Mouse (Mus musculus) cerebellum, postnatal 10 days (tissue): Measurements from ENCODE around the gene Ube2m.
A peak's percentile ranks its signal among the peaks of the same experiment; 100 is the strongest.

ENCODE experiments used
- DNase-seq, 2 experiments: peaks; one replicate each; pipeline ENCODE4 v3.0.0; 2021; ENCODE audit warnings: mixed read lengths in 2 of 2

The Ube2m gene

DNA sequence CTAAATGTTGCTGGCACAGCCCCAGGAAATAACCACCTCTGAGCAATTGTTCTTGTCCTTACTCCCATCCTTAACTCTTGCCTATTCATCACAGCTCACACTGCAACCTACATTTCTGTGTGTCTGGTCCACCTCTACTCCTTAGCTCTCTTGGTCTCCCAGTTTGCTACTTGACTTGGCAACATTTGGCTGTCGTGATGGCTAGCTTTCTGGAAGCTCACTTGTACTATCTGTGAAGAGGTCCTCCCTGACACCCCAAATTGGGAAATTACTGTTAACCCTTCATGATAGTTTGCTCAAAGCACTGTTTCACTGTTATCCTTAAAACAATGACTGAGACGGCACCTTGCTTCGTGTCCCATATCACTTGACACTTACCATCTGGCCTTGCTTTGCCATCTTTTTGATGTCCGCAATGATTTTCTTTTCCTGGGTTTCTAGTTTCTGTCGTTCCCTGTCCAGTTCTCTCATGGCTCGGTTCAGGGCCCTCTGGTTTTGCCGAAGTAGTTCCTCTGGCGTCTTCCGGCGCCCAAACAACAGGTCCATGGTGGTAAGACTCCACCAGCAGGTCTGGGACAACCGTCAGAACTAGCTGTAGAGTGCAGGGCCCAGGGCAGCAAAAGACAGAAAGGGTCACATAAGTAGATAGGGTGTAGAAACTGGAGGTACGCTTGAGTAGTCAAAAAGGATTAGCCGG lies 4.5 kb downstream of the Ube2m start:
- DNase-seq, result peak in 1 of 2 experiments; percentile 20

DNA sequence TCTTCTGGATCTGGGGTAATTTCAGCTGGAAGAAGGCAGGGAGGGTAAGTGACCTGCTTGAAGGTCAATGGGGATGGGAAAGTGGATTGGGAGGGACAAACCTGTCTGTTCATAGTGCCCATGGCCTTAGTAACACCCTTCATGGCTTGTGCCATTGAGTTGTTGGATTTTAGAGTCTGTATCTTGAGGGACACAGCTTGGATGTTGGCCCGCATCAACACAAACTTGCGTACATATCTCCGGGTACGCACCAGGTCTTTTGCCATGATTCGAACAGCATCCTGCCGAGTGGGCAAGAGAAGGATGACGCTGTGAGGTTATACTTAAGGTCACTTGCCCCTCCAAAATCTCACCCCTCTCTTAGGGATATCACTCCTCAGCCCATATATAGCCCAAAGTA lies 5.5 kb downstream of the Ube2m start:
- DNase-seq, result peak in 1 of 2 experiments; percentile 5

DNA sequence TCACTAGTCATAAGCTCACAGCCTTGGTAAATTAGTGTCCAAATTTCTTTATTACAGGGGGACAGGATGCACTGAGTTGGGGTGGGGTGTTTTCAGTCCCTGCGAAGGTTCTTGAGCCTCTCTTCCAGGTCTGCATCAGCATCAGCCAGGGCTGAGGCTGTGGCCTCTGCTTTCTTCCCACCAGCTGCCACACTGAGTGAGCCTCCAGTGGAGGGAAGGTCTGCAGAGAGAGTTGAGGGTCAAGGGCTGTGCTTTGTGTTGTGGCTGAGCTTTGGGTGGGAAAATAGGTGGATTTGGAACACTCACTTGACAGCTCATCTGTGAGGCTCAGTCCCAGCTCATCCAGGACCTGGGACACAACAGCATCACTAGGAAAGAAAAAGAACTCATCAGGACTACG lies 6.1 kb downstream of the Ube2m start:
- peak in 1 of 2 experiments; percentile 2 for DNase-seq

DNA sequence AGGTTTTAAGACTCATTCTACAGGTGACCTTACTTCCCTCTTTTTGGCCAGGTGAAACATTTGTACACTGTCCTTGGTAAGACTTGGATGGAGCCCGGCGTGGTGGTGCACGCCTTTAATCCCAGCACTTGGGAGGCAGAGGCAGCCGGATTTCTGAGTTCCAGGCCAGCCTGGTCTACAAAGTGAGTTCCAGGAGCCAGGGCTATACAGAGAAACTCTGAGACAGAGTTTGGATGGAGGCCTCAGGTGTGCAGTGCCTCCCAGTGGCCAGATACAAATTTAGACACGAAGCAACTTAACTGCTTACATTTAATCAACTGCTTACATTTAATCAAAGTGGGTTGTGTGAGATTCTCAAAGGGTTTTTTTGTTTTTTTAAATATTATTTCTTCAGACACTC lies 7.0 kb downstream of the Ube2m start:
- DNase-seq, result peak in 1 of 2 experiments; percentile 52

DNA sequence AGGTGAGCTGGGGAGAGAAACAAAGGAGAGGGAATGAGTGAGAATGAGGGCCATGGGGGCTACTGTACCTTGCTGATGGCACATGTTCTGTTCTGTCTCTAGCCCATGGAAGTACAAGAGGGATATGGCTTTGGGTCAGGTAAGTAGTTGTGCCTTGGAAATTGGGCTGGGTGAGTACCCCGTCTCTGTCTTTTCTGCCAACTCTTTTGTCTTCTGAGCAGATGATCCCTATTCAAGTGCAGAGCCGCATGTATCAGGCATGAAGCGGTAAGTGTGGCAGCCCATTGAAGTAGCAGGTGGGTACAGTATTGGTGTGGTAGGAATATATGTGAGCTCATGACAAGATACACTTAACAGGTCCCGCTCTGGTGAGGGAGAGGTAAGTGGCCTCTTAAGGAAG lies 9.1 kb downstream of the Ube2m start:
- DNase-seq, result no peak

DNA sequence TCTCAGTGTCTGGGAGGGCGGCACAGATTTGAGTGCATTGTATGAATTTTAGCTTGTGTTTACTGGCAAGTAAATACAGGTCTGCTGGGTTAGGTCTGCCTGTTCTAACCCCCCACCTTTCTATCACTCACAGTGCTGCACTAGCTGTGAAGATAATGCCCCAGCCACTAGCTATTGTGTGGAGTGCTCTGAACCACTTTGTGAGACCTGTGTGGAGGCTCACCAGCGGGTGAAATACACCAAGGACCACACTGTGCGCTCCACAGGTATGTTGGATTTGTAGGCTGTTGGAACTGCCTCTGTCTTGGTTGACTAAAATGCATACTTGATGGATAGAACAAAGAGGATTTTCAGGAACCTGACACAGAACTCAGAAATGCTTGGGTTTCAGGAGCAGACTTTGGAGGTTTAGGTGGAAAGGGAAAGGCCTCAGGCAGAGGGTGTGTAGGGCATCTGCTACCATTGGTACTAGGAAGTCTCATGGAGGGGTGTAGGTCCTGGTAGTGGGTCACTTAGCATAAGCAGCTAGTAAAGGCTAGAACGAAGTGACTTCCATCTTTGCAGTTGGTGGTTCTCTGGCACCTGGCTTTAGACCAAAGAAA lies 12.5 kb downstream of the Ube2m start:
- DNase-seq, result no peak

DNA sequence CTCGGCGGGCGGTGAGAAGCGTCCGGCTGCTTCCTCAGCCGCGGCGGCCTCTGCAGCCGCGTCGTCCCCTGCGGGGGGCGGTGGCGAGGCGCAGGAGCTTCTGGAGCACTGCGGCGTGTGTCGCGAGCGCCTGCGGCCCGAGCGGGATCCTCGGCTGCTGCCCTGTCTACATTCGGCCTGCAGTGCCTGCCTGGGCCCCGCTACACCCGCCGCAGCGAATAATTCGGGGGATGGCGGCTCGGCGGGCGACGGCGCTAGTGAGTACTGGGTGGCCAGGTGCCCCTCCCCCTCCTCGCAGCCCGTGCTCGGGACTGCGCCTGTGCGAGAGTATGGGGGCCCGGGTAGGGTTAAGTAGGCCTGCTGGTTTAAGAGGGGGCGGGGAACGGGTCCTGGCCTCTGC lies 13.3 kb downstream of the Ube2m start:
- peak; percentile 95 for DNase-seq

DNA sequence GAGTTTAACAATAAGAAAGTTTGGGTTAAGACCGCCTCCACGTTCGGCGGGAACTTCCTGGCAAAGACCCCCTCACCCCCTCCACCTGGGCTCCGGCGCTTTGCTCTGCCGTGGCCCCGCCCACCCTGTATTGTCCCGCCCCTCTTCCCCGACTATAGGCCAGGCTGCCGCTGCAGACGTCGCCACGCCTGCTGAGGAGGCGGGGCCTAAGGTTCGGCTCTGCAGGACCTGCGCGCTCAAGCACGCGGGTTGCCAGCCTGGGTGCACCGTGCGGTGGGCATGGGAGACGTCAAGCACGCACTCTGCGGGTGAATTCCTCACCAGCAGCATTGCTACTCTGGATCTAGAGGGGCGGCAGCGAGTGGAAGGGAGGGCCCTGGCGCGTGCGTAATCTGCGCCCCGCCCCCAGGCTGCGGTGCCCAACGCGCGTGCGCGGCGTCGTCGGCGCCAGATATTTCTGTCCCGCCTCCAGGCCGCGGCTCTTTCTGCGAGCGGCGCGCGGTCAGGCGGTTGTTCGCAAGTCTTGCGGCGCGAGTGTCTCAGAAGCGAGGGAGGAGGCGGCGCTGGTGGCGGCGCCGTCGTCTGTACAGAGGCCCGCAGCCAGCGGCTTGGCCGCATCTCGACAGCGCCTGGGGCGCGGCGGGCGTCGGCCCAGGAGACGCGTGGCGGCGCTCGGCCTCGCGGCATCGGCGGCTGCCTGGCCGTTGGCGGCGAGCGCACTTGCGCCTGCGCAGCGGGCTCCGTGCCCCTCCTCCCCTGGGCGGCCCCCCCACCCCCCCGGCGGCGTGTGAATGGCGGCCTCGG lies 13.9 kb downstream of the Ube2m start:
- DNase-seq, result peak; percentile 97 to 98

DNA sequence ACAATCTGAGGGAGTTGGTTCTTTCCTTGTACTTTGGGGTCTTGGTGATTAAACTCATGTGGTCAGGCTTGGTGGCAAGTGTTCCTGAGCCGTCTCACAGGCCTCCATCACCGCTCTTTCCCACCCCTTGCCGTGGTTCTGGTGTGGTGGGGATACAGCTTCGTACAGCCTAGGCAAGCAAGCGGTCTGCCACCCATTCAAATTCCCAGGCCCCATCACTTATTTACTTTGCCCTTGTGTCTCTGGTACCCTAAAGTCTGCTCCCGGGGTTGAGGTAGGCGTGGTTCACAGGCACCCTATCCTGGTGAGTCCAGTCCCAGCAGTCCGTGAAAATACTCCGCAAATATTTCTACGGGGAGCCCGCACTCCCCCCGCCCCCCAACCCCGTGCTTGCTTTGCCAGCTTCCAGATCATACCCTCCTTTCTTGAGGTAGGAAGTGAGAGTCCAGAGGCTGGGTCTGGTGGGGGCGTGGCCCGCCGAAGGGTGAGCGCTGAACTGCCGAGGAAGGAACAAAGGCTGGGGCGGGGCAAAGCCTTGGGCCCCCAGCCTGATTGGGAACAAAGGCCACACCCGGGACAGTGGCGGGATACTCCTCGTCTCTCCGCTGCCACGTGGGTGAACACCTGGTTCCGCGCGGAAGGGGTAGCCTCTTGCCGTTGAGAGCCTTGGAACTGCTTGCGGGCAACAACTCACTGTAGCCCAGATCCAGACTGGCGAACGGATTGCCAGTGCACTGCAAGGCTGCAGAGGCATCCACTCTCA lies 15.1 kb downstream of the Ube2m start:
- peak; percentile 67 to 80 for DNase-seq

DNA sequence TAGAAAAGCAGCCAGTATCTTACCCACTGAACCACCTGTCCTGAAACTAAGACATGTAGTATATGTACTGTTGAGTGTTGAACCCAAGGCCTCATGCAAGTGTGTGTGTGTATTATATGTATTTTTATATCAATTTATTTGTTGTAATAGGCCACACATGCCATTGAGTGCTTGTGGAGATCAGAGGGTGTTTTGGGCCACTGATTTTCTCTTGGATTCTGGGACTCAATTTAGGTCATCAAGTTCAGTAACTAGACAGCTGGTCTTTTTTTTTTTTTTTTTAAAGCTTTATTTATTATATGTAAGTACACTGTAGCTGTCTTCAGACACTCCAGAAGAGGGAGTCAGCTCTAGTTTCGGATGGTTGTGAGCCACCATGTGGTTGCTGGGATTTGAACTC lies 22.9 kb downstream of the Ube2m start:
- no peak for DNase-seq

DNA sequence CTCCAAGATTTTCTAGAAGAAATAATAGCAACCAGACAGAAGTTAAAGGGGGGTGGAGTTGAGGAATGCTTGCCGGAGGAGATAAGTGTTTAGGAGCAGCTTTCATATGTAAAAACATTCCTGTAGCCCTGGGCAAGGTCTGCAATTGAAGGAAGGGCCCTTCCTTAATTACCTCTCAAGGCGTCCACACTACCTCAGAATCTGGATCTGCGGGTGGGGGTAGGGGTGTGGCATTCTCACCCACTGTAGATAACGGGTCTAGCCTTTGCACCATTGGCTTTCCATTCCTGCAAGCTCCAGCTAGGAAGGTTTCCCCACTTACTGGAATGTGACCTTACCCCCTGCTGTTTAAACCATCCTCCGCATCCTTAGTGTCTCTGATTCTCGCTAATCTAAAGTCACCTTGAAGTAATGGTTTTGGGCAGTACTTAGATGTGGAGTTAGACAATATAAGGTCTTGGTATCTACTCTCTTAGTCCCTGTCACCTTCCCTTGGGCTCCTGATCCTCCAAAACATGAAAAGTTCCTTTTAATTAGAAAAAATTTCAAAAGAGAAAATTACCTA lies 23.7 kb downstream of the Ube2m start:
- no peak for DNase-seq

DNA sequence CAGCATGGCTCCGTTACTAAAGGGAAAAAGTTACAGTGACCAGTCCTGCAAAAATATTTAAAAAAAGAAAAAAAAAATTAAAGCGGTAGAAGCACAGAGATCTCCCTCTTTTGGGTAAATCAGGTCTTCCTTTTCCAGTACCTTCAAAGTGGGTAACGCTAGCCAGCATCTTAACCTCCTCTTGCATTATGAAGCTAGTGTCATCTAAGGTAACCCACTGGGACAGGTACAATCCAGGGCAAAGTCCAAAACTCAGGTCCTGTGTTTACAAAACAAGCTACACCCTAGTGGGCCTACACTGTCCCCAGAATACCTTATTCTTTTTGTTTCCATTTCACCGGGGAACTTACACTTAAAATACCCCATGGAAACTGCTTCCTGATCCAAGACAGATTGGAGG lies 24.4 kb downstream of the Ube2m start:
- no peak for DNase-seq

DNA sequence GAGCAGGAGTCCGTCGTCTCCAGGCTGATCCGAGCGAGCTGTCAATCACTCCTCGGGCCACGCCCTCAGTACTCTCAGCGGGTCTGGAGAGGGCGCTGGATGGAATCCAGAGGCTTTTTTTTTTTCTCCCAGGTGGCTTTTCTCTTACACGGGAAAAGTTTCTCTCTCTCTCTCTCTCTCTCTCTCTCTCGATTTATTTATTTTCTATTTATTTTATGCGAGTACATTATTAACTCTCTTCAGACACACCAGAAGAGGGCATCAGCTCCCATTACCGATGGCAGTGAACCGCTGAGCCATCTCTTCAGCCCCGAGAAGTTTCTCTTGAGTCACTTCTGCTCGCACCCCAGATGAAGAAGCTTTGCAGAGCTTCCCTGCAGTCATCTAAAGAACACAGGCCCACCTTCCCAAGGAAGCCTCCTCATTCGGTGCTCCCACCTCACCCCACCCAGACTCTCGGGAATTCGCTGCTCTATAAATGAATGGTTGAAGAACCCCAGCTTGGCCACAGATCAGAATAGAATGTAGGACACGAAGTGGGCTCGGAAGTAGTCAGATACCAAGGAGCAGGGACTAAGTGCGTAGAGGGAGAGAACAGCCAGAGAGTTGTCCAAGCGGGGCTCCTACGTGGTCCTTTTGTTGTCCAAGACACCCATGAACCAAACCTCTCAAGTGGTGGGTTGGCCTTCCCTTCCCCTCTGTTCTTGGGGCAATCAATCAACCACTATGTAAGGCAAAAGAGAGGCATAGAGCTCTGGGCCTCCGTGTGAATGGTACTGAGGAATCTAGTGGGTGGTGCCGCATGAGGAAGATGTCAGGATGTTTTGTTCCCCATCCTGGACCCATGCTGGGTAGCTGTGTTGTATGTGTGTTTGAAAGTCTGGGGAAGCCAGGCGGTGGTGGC lies 27.8 kb downstream of the Ube2m start, which contains the start of gene Zbtb45:
Zbtb45 (minus strand) TSS at position 30 of the 904 bp plus-strand sequence.
- peak in 1 of 2 experiments; percentile 38 for DNase-seq

DNA sequence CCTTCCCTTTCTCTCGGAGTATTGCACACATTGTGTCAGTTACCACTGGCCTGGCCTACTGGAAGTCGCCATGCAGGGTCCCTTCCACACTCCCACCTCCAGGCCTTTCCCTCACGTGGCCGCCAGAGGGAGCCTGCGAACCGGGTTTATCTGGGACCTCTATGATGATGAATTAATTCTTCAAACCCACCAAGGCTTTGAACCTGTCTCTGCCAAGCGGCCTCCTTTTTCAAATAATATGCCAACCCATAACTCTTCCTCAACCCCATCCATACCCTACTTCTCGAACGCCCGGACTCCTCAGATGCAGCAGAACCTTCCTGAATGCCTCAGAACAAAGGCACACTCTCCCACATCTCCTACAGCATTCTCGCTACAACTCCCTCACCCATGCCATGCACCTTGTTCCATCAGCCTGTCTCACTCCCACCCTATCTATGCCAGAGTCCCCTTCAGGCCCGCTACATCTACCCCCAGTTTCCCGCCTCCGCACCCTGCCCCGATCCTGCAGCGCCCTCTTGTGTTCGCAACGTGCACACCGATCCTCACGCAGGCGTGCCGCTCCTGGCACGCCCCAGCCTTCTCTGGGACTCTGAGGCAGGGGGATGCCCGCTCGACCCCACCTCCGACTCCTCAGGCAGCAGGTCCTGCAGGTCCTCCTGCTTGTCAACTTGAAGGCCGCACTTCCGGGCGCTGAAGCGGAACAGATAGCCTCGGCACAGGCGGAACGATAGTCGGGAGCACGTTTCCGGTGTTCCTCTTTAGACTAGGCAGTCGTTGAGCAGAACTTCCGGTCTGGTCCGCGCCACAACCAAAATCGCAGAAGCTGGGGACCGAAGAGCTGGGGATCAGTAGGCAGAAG lies 28.7 kb downstream of the Ube2m start:
- peak; percentile 95 to 96 for DNase-seq

DNA sequence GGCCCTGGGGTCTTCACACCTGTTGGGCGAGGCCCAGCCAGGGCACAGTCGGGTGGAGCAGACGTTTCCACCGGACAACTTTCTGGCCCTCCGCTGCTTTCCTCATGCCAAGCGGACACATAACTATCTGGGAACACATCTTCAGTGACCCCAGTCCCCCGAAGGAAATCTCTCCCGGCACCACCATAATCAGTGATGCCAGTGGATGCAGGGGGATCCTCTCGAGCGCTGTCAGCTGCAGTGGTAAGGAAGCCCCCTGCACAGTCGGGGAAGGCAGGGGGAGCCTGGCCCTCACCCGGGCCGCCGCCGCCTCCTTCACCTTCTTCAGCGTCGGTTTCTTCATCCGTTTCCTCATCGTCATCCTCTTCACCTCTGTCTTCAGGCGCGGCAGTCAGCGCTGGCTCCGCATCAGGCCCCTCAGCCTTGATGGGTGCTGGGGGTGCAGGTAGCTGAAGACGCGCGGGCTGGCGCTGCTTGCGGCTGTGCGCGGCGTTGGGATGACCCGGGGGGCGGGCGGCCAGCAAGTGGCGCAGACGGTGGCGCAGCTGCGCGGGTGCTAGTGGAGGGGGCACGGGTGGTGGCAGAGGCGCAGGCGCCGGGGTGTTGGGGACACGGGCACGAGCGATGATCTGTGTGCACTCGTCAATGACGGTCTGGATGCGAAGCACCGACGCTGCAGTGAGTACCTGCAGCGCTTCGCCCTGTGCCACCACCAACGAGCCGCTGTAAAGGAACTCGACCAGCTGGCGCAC lies 30.6 kb downstream of the Ube2m start:
- peak; percentile 45 to 52 for DNase-seq

DNA sequence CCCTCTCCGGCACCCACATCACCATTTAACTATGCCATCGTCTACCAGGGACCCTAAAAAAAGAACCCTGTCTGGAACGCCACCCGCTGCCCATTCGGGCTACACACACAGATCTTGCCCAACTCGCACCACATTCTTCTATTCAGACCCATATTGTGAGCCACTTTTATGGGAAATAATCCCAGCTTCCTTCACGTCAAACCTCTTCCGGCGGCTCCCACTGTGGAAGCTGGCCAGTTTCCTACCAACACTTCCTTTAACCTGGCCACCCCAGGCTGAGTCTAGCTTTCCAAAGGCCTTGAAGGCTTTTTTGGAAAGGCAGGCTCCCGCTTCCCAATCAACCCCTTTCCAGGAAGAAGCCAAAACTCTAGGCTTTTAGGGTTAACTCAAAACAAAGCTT lies 31.5 kb downstream of the Ube2m start:
- peak in 1 of 2 experiments; percentile 17 for DNase-seq

DNA sequence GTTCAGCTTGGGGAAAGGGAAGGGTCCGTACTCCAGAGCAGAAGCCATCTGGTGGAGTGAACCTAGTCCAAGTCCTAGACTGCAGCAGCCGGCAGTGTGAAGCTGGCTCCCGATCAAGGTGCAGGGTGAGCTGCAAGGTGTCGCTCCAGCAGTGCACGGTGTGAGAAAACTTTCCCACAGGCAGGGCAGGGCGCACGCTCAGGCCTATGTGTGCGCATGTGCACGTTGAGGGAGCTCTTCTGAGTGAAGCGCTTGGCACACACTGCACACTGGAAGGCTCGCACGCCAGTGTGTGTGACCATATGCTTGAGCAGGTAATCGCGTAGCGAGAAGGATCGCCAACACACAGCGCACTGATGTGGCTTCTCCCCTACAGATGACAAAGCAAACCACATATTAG lies 32.1 kb downstream of the Ube2m start:
- peak; percentile 67 to 71 for DNase-seq

DNA sequence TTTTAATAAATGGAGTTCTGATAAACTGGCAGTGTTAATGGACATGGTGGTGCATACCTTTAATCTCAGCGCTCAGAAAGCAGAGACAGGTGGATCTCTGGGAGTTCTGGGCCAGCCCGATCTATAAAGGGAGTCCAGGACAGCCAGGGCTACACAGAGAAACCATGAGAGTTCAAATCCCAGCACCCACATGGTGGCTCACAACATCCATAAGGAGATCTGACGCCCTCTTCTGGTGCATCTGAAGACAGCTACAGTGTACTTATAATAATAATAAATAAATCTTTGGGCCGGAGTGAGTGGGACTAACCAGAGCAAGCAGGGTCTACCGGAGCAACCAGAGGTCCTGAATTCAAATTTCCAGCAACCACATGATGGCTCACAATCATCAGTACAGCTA lies 34.7 kb downstream of the Ube2m start:
- DNase-seq, result no peak

DNA sequence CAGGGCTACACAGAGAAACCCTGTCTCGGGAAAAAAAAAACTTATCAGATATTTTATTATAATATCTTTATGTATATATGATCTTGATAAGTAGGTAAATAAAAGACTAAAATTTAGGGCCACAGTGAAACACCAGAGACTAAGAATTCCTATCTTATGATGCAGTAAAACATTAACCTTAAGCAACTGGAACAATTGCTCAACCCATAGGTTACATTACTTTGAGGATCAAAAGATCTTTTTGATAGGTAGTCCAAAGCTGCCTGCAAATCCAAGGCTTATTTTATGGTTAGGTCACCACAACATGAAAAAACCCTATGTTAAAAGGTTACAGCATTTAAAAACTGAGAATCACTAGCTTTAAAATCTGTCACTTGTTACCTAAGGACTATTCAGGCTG lies 36.5 kb downstream of the Ube2m start:
- no peak for DNase-seq

DNA sequence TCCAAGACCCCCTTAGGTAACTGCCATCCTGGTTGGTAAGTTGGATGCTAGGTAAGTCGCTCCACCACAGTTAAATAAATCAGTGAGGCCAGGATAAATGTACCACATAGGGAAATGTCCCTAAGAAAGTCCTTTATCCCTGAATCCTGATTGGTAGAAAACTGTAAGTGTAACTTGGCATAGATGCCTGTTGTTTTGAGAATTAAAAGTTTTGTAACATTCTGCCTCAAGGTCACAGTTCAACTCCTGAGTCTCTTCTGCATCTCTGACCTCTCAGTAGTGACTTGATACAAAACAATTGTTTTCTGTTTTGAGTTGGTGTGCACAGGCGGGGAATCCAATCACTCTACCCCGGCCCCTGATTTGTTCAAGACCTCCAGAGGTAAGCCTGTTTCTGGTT lies 39.2 kb downstream of the Ube2m start, which contains the start of gene Trim28:
Trim28 (plus strand) TSS at position 264 of the 400 bp plus-strand sequence.
- DNase-seq, result no peak
